Mouse (Mus musculus): ENCODE measurements around the gene Myh7. TPM values are rescaled to one million over a fixed set of nuclear protein-coding genes. Genes with fewer than 3 reads are reported as not detected.

The Myh7 gene
- polyA plus RNA-seq (2014; fragmentation: Illumina TruSeq; extraction: RNeasy Lipid Tissue Mini Kit (QIAGEN cat#74804); ENCODE audit: low read depth, low replicate concordance), result not detected

DNA sequence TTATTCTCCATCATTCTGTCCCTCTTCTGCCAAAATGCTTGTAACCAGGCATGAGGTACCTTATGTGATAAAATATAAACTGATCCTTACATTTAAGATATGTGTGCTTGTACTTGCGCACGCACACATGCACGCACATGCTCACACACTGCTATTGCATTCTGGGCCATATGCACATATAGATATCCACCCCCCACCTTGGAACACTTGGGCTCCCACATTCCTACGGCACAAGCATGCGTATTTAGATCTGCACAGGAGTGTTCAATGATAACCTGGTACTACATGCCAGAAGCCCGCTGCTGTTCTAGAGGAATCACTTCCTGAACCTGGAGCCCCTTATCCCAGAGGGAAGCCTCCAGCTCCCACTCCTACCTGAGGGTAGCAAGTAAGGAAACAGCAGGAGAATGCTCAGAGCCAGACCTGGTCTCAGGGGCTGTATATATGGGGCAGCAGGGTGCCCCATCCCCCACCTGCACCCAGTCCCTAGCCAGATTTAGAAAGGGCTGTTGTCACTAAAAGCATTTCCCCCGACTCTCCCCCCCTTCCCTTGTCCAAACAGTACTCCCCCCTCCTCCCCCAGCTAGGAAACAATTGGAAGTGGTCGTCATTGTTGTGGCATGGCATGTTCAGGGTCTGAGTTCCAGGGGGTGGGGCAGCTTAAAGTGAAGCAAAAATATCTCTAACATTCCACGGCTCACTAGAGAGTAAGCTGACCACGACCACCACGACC lies at the start of gene Myh7:
Myh7 (minus strand) TSS at position 491 of the 733 bp plus-strand sequence.

DNA sequence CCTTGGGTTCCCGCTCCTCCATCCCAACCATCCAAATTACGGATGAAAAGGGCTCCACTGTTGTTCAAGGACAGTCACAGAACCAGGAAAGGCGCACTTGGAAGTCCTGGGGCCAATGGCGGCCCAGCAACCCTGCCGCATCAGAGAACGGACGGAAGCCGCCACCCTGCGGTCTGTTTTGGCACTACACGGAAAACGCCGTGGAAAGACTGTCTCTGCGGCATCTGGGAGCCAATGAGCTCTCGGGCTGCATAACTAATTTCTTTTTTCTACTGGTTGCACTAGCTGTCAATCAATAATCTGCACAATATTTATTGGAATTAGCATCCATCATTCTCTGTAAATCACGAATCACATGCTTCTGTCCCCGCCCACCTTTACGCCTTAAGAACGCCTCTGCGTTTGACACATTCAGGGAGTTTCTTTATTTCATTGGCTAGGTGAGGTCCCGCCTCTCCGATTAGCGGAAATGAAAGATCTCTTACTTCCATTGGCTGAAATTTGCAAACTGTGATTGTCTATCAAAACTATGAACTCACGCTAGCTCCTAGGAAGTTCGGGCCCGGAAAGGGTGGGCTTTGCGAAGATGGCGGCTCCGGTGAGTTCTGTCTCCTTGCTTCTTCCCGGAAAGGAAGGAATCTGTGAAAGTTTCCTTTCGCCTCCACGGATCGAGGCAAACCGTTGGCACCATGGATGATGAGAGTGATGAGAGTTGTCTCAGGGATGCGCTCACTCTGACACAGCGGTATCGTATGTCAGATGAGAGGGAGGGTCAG lies 20.8 kb upstream of the Myh7 start, which contains the start of gene Ngdn:
Ngdn (plus strand) TSS at position 464 of the 776 bp plus-strand sequence.

DNA sequence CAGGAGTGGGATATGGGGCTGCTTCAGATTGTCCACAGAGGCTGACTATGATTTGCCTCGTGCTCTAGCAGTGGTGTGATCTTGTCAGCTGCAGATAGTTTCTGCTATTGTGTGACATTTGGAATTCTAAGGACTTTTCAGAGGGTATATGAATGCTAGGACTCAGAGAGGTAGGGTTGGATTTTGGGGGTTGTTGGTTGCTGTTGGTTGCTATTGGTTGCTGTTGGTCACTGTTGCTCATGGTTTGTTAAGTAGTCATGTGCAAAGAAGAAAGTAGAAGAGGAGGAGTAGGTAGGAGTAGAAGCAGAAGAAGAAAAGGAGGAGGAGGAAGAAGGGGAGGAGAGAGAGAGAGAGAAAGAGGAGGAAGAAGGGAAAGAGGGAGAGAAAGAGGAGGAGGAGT lies 17.8 kb downstream of the Myh7 start, which contains the start of gene Gm17428:
Gm17428 (plus strand) TSS at position 301 of the 400 bp plus-strand sequence.

DNA sequence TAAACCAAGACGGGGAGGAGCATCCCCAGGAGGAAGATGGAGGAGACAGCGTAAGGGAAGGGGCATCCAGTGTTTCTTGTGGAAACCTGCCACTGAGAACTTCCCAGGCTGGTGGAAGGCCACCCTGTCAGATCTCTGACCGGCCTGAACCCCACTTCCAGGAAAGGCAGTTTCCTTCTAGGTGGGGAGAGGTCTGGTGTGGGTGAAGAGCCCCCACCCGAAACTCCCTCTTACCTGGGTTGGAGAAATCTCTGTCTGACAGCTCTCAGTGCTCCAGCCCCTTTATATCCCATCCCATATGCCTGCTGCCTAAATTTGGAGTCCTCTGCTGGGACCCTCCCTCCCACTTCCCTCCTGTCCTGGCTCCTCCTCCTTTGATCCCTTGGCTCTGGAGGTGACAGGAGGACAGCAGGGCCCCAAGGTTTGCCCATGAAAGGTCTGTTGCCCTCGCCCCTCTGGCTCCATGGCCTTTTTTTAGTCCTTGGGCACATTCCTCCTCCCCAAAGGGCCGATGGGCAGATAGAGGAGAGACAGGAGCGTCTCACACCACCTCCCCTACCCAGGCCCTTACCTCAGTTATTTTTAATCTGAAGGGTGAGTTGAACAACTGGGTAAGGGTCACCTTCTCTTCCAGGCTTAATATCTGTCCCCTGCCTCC lies 28.0 kb downstream of the Myh7 start, which contains the start of gene Myh6:
Myh6 (minus strand) TSS at position 608 of the 658 bp plus-strand sequence.

DNA sequence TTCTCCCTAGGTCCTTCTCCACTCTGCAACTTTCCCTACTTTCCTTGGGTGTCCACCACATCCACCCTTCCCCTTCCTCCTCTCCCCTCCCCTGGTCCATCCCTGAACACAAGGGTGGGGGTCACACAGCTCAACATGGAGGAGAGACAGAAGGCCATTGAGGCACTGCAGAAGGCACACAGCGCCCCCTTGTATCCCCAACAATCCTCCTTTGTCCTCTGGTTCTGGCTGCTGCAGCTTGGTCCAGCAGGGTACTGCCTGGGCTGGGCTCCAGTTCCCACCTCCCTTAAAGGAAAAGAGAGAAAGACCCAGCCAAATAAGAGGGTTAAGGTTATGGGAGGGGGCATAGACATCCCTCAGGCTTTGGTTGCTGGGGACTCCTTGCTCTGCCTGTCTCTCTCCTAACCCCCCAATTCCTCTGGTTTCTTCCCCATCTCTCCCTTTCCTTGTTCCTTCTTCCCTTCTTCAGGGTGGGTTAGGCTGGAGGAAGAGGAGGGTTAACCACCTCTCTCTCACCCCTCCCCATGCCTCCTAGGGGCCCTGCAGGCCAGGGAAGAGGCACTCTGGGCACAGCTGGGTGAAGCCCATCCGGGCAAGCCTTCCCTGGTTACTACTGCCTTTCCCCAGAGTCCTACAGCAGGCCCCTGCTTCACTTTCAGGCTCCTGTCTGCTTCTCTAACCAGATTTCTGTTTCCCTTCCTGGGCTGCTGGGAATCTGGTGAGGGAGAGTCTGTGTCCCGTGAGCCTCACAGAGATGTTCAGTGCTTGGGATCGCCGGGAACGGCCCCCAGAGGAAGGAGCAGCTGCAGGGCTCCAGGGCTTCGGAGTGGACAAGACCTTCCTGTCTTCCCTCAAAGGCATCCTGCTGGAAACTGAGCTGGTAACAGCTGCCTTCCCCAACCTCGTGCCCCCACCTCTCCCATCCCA lies 58.3 kb downstream of the Myh7 start, which contains the start of gene Cmtm5:
Cmtm5 (plus strand) TSS at position 358 of the 927 bp plus-strand sequence.

DNA sequence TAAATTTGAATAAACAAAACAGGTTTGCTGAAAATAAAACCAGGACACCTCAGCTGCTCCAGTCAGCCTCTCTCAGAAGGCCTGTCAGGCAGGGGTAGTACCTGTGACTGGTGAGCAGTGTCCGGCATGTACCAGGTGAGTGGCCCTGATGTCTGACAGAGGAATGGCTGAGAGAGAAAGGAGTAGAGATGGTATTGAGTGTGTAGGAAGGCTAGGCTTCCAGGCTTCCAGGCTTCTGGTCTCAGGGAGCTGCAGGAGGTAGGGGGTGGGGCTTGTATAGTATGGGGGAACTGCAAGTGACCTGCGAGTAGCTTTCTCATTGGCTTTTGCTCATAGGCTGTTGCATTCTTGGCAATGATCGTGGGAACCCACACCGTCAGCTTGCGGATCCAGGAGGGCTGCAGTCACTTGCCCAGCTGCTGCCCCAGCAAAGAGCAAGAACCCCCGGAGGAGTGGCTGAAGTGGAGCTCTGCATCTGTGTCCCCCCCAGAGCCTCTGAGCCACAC lies 61.7 kb downstream of the Myh7 start, which contains the start of gene Il25:
Il25 (plus strand) TSS at position 51 of the 506 bp plus-strand sequence.

DNA sequence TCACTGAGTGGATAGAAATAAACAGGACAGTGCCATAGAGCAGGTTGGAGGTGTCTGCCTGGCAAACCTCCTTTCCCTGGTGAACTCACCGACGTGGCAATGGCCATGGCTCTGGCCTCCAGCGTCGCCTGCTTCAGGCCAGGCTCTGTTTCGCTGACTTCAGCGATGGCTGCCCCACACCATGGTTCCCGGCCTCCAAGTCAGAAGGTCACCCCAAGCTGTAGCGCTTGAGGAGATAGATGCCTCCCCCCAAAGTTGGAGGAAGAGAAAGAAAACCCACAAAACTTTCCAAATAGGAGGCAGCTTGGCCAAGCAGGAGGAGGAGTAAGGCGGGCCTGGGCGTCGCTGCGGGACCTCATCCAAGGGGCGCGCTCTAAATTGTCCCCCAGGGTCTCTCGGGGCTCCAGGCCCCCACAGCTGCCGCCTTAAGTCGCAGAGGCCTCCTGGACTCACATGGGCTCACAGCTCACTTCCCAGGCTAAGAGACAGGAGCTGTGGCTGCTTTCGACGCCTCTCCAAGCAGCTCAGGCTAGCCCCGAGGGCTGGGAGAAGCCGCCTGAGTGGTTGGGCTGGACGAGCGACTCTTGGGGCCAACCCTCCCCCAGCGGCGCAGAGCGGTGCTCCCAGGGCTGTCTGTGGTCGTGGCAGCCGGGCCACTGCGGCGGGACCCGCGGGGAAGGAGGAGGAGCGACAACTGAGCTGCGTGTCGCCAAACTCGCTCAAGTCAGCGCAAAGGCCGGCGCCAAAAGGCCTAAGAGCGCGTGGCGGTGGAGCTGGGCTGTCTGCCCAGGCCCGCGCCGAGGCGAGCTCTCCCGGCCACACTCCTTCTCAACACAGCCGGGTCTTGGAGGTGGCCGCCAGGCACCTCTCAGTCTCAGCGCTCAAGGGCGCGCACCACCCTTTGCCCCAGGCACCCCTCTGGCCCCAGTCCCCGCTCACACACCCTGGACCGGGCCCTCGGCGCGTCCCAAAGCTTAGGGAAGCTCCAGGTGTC lies 68.8 kb downstream of the Myh7 start, which contains the start of gene Efs:
Efs (minus strand) TSS at position 778 of the 994 bp plus-strand sequence.

Other genes starting within 250 kb of the Myh7 start
- gene Slc7a8, start 212.7 kb downstream of the Myh7 start, polyA plus RNA-seq (2014; fragmentation: Illumina TruSeq; extraction: RNeasy Lipid Tissue Mini Kit (QIAGEN cat#74804); ENCODE audit: low read depth, low replicate concordance), result 0.82 TPM
- not detected for gene Rnf212b, start 180.5 kb downstream of the Myh7 start, polyA plus RNA-seq (2014; fragmentation: Illumina TruSeq; extraction: RNeasy Lipid Tissue Mini Kit (QIAGEN cat#74804); ENCODE audit: low read depth, low replicate concordance)
- gene Homez, start 123.7 kb downstream of the Myh7 start, polyA plus RNA-seq (2014; fragmentation: Illumina TruSeq; extraction: RNeasy Lipid Tissue Mini Kit (QIAGEN cat#74804); ENCODE audit: low read depth, low replicate concordance), result 3.0 TPM
- gene Ppp1r3e, start 117.1 kb downstream of the Myh7 start, polyA plus RNA-seq (2014; fragmentation: Illumina TruSeq; extraction: RNeasy Lipid Tissue Mini Kit (QIAGEN cat#74804); ENCODE audit: low read depth, low replicate concordance), result 4.6 TPM
- gene Bcl2l2, start 111.2 kb downstream of the Myh7 start, polyA plus RNA-seq (2014; fragmentation: Illumina TruSeq; extraction: RNeasy Lipid Tissue Mini Kit (QIAGEN cat#74804); ENCODE audit: low read depth, low replicate concordance), result 7.7 TPM
- gene Gm20521, start 111.2 kb downstream of the Myh7 start, polyA plus RNA-seq (2014; fragmentation: Illumina TruSeq; extraction: RNeasy Lipid Tissue Mini Kit (QIAGEN cat#74804); ENCODE audit: low read depth, low replicate concordance), result not detected
- 42.0 TPM for gene Pabpn1, start 102.1 kb downstream of the Myh7 start, polyA plus RNA-seq (2014; fragmentation: Illumina TruSeq; extraction: RNeasy Lipid Tissue Mini Kit (QIAGEN cat#74804); ENCODE audit: low read depth, low replicate concordance)
- gene Slc22a17, start 81.5 kb downstream of the Myh7 start, polyA plus RNA-seq (2014; fragmentation: Illumina TruSeq; extraction: RNeasy Lipid Tissue Mini Kit (QIAGEN cat#74804); ENCODE audit: low read depth, low replicate concordance), result not detected
- not detected for gene Efs, start 68.5 kb downstream of the Myh7 start, polyA plus RNA-seq (2014; fragmentation: Illumina TruSeq; extraction: RNeasy Lipid Tissue Mini Kit (QIAGEN cat#74804); ENCODE audit: low read depth, low replicate concordance)
- not detected for gene Il25, start 61.9 kb downstream of the Myh7 start, polyA plus RNA-seq (2014; fragmentation: Illumina TruSeq; extraction: RNeasy Lipid Tissue Mini Kit (QIAGEN cat#74804); ENCODE audit: low read depth, low replicate concordance)
- not detected for gene Cmtm5, start 58.4 kb downstream of the Myh7 start, polyA plus RNA-seq (2014; fragmentation: Illumina TruSeq; extraction: RNeasy Lipid Tissue Mini Kit (QIAGEN cat#74804); ENCODE audit: low read depth, low replicate concordance)
- not detected for gene Myh6, start 27.7 kb downstream of the Myh7 start, polyA plus RNA-seq (2014; fragmentation: Illumina TruSeq; extraction: RNeasy Lipid Tissue Mini Kit (QIAGEN cat#74804); ENCODE audit: low read depth, low replicate concordance)
- not detected for gene Gm17428, start 17.7 kb downstream of the Myh7 start, polyA plus RNA-seq (2014; fragmentation: Illumina TruSeq; extraction: RNeasy Lipid Tissue Mini Kit (QIAGEN cat#74804); ENCODE audit: low read depth, low replicate concordance)
- 6.7 TPM for gene Ngdn, start 20.8 kb upstream of the Myh7 start, polyA plus RNA-seq (2014; fragmentation: Illumina TruSeq; extraction: RNeasy Lipid Tissue Mini Kit (QIAGEN cat#74804); ENCODE audit: low read depth, low replicate concordance)
- gene Zfhx2, start 97.7 kb upstream of the Myh7 start, polyA plus RNA-seq (2014; fragmentation: Illumina TruSeq; extraction: RNeasy Lipid Tissue Mini Kit (QIAGEN cat#74804); ENCODE audit: low read depth, low replicate concordance), result 0.48 TPM
- gene Thtpa, start 100.2 kb upstream of the Myh7 start, polyA plus RNA-seq (2014; fragmentation: Illumina TruSeq; extraction: RNeasy Lipid Tissue Mini Kit (QIAGEN cat#74804); ENCODE audit: low read depth, low replicate concordance), result 10.6 TPM
- gene Ap1g2, start 112.0 kb upstream of the Myh7 start, polyA plus RNA-seq (2014; fragmentation: Illumina TruSeq; extraction: RNeasy Lipid Tissue Mini Kit (QIAGEN cat#74804); ENCODE audit: low read depth, low replicate concordance), result 2.4 TPM
- not detected for gene Jph4, start 122.3 kb upstream of the Myh7 start, polyA plus RNA-seq (2014; fragmentation: Illumina TruSeq; extraction: RNeasy Lipid Tissue Mini Kit (QIAGEN cat#74804); ENCODE audit: low read depth, low replicate concordance)
- gene Dhrs2, start 227.4 kb upstream of the Myh7 start, polyA plus RNA-seq (2014; fragmentation: Illumina TruSeq; extraction: RNeasy Lipid Tissue Mini Kit (QIAGEN cat#74804); ENCODE audit: low read depth, low replicate concordance), result not detected

All from liver, adult 10 weeks (tissue).